Comparison of ENCODE assay signal across 11 mouse cellular contexts in the genomic region with DNA sequence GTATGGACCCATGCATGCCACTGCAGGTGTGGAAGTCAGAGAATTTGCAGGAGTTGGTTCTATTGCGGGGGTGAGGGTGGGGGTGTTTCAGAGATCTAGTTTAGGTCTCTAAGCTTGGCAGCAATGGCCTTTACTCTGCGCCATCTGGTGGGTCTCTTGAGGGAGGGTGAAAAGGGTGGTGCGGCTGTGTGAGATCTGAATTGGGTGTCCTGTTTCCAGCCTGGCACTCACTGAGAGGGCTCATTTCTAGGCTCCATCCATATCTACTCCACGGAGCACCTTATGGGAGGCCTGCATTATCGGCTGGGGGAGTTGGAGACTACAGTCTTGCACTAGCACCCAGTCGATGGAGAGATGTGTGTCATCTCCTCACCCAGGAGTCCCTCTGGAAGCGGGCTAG.
DNase-seq lines count a peak whose midpoint lies in the region; ATAC-seq lines count a peak whose summit lies in the region.
"Had no signal": no experiment of that assay in that cellular context is flagged by ENCODE, and none has a peak within 500 bp of the region (broad histone marks: within the 10 kb centered on the region; RNA-seq: fewer than 3 reads in every experiment).

No protein-coding gene starts in this region.

- WGBS in forebrain, embryonic 10.5 days: 76% methylated on average over 7 of the region's 7 CpGs
- WGBS in forebrain, embryonic 11.5 days: 81% methylated on average over 7 of the region's 7 CpGs
- 65% methylated on average over 7 of the region's 7 CpGs for WGBS in heart, embryonic 16.5 days
- WGBS in embryonic facial prominence, embryonic 10.5 days: 76% methylated on average over 7 of the region's 7 CpGs
- 67% methylated on average over 7 of the region's 7 CpGs for WGBS in limb, embryonic 11.5 days

- no peak for DNase-seq in forebrain, embryonic 10.5 days (ENCODE audit: extremely low spot score, low spot score)
- no peak for DNase-seq in forebrain, embryonic 11.5 days (ENCODE audit: low spot score)
- no peak for DNase-seq in heart, postnatal 4 days
- no peak for DNase-seq in embryonic facial prominence, embryonic 10.5 days (ENCODE audit: low spot score)
- DNase-seq in limb, embryonic 11.5 days (ENCODE audit: low spot score): no peak
- DNase-seq in spleen, postnatal 36 days (ENCODE audit: low spot score in 2 of 2): no peak
- no peak for DNase-seq in thymus, postnatal 0 days (ENCODE audit: low spot score)
- DNase-seq: B cell, adult 2 months; lung, postnatal 36 days had no signal

- H3K4me2 ChIP-seq in forebrain, embryonic 11.5 days (ENCODE audit: low read depth, low read length, severe bottlenecking): no peak overlapping the region
- H3K4me2 ChIP-seq in heart, embryonic 16.5 days (ENCODE audit: low read depth, low read length): no peak overlapping the region
- no peak overlapping the region for H3K4me2 ChIP-seq in limb, embryonic 11.5 days (ENCODE audit: low read depth, severe bottlenecking)
- H3K4me2 ChIP-seq: hindbrain, embryonic 15.5 days had no signal

- no peak for ATAC-seq in forebrain, embryonic 11.5 days (replicated peaks; ENCODE audit: low FRiP score)
- ATAC-seq in heart, embryonic 16.5 days (replicated peaks; ENCODE audit: extremely low read depth, insufficient read depth, low FRiP score): no peak
- no peak for ATAC-seq in limb, embryonic 11.5 days (ENCODE audit: insufficient number of reproducible peaks, low FRiP score, low TSS enrichment, low read depth)

- H3K27ac ChIP-seq in forebrain, embryonic 10.5 days: peak overlapping the region; percentile 94
- no peak overlapping the region for H3K27ac ChIP-seq in forebrain, embryonic 11.5 days (ENCODE audit: low read depth, low read length)
- no peak overlapping the region for H3K27ac ChIP-seq in heart, embryonic 16.5 days (ENCODE audit: low read length)
- H3K27ac ChIP-seq in embryonic facial prominence, embryonic 10.5 days (replicated peaks): peak overlapping the region; percentile 92
- peak overlapping the region; percentile 94 for H3K27ac ChIP-seq in limb, embryonic 11.5 days (replicated peaks; ENCODE audit: low read depth, low read length)
- H3K27ac ChIP-seq: hindbrain, embryonic 15.5 days had no signal

- no peak overlapping the region for H3K4me3 ChIP-seq in forebrain, embryonic 10.5 days
- H3K4me3 ChIP-seq in forebrain, embryonic 11.5 days (ENCODE audit: low read depth, low read length): no peak overlapping the region
- no peak overlapping the region for H3K4me3 ChIP-seq in heart, embryonic 16.5 days (ENCODE audit: low read length)
- peak overlapping the region; percentile 49; the same call in 1 of the 2 replicates for H3K4me3 ChIP-seq in embryonic facial prominence, embryonic 10.5 days
- H3K4me3 ChIP-seq in limb, embryonic 11.5 days (ENCODE audit: low read depth, low read length): no peak overlapping the region
- H3K4me3 ChIP-seq: hindbrain, embryonic 15.5 days had no signal

- H3K27me3 ChIP-seq in forebrain, embryonic 10.5 days (ENCODE audit: poor library complexity, severe bottlenecking): no peaks in the 10 kb centered on the region; the same call in 1 of the 2 replicates
- H3K27me3 ChIP-seq in forebrain, embryonic 11.5 days (ENCODE audit: control insufficient read depth, insufficient read depth, low read length): no peaks in the 10 kb centered on the region
- no peaks in the 10 kb centered on the region for H3K27me3 ChIP-seq in heart, embryonic 16.5 days (ENCODE audit: control insufficient read depth, insufficient read depth, low read length)
- no peaks in the 10 kb centered on the region; the same call in 1 of the 2 replicates for H3K27me3 ChIP-seq in embryonic facial prominence, embryonic 10.5 days (replicated peaks; ENCODE audit: low read depth, poor library complexity, severe bottlenecking)
- no peaks in the 10 kb centered on the region for H3K27me3 ChIP-seq in limb, embryonic 11.5 days (ENCODE audit: control insufficient read depth, insufficient read depth, low read length)
- H3K27me3 ChIP-seq: hindbrain, embryonic 15.5 days had no signal

- H3K4me1 ChIP-seq in forebrain, embryonic 10.5 days: peaks cover 87% of the 10 kb centered on the region
- peaks cover 30% of the 10 kb centered on the region for H3K4me1 ChIP-seq in forebrain, embryonic 11.5 days (replicated peaks; ENCODE audit: control insufficient read depth, insufficient read depth, low read length)
- H3K4me1 ChIP-seq in heart, embryonic 16.5 days (ENCODE audit: control insufficient read depth, insufficient read depth, low read length): peaks cover 55% of the 10 kb centered on the region
- H3K4me1 ChIP-seq in embryonic facial prominence, embryonic 10.5 days: peaks cover 97% of the 10 kb centered on the region
- peaks cover 58% of the 10 kb centered on the region for H3K4me1 ChIP-seq in limb, embryonic 11.5 days (ENCODE audit: control insufficient read depth, insufficient read depth, low read length)

- H3K9me3 ChIP-seq in forebrain, embryonic 10.5 days: no peaks in the 10 kb centered on the region
- H3K9me3 ChIP-seq in forebrain, embryonic 11.5 days (ENCODE audit: control insufficient read depth, low read length): no peaks in the 10 kb centered on the region
- no peaks in the 10 kb centered on the region for H3K9me3 ChIP-seq in heart, embryonic 16.5 days (replicated peaks; ENCODE audit: control insufficient read depth, low read length)
- H3K9me3 ChIP-seq in embryonic facial prominence, embryonic 10.5 days: no peaks in the 10 kb centered on the region
- no peaks in the 10 kb centered on the region for H3K9me3 ChIP-seq in limb, embryonic 11.5 days (ENCODE audit: control insufficient read depth, low read length)
- H3K9me3 ChIP-seq: hindbrain, embryonic 15.5 days had no signal

- H3K36me3 ChIP-seq in forebrain, embryonic 10.5 days (replicated peaks): no peaks in the 10 kb centered on the region
- no peaks in the 10 kb centered on the region for H3K36me3 ChIP-seq in forebrain, embryonic 11.5 days (ENCODE audit: control insufficient read depth, insufficient read depth, low read length)
- no peaks in the 10 kb centered on the region for H3K36me3 ChIP-seq in heart, embryonic 16.5 days (ENCODE audit: control insufficient read depth, insufficient read depth)
- H3K36me3 ChIP-seq in embryonic facial prominence, embryonic 10.5 days (replicated peaks): no peaks in the 10 kb centered on the region
- no peaks in the 10 kb centered on the region for H3K36me3 ChIP-seq in limb, embryonic 11.5 days (ENCODE audit: control insufficient read depth, insufficient read depth, low read length)
- H3K36me3 ChIP-seq: hindbrain, embryonic 15.5 days had no signal

- no peak overlapping the region; the same call in 1 of the 2 replicates for H3K9ac ChIP-seq in forebrain, embryonic 11.5 days (ENCODE audit: low read length)
- peak overlapping the region; percentile 35; the same call in 1 of the 2 replicates for H3K9ac ChIP-seq in heart, embryonic 16.5 days (ENCODE audit: low read length)
- H3K9ac ChIP-seq in limb, embryonic 11.5 days (ENCODE audit: low read length): no peak overlapping the region
- H3K9ac ChIP-seq: hindbrain, embryonic 15.5 days had no signal

Comparison
In these comparisons a context has a peak if more than half of its experiments do, and no peak if none do; other contexts are left out.
1. H3K27ac ChIP-seq: peak in forebrain, embryonic 10.5 days (single experiment), embryonic facial prominence, embryonic 10.5 days (single experiment) and limb, embryonic 11.5 days (single experiment); none in forebrain, embryonic 11.5 days (single experiment) and heart, embryonic 16.5 days (single experiment).